Mouse (Mus musculus) E14TG2a.4 (cell line): ENCODE results near the gene Akr1a1.

ENCODE experiments used
- CTCF ChIP-seq: conservative IDR thresholded peaks from 2 replicates; pipeline ENCODE4 v1.5.1; 2014; ENCODE audit warnings: low read length
- POU5F1 ChIP-seq: IDR thresholded peaks from 2 replicates; pipeline ENCODE4 v1.6.1; 2014; ENCODE audit warnings: low read length, borderline replicate concordance

DNA sequence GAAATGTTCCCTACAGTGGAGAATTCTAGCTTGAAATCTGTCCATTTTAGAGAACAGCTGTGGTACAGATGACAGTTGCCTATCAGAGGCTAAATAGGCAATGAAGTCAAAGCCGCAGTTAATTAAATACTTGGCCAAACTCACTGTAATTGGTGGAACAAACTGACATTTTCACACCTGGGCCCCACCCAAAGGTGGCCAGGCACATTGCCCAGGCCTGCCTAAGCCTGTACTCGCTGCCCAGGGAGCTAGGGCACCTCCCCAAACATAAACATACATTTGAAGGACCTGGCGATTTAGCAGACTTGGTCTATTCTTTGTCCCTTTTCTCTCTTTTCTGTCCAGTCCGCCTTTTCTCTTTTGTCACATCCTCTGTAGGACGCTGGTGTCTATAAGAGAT, 55.1 kb downstream of the Akr1a1 start, which contains the start of gene Ccdc17:
- TF ChIP-seq POU5F1 (no peak), CTCF (no peak)
